Mouse (Mus musculus) forebrain, embryonic 11.5 days (tissue): ENCODE measurements around the gene Klc1. TPM values are rescaled to one million over a fixed set of nuclear protein-coding genes. Genes with fewer than 3 reads are reported as not detected.
A peak's percentile ranks its signal among the peaks of the same experiment; 100 is the strongest.

Source experiments
- ATAC-seq: fragments of 200-750 bp; cut with Nextera tagmentation; replicated peaks from 2 replicates; pipeline ENCODE4 v1.8.0; 2017; ENCODE audit warnings: moderate TSS enrichment; ENCODE audit not compliant: low FRiP score
- DNase-seq: peaks from one replicate; pipeline ENCODE4 v3.0.0-alpha.2; 2017; ENCODE audit warnings: low spot score
- H3K27ac ChIP-seq: fragments of 300-500 bp; sonication (generic); 2 replicates; pipeline ENCODE4 v1.5.1; 2014; ENCODE audit warnings: low read depth, low read length
- H3K27me3 ChIP-seq: fragments of 300-500 bp; sonication (generic); 2 replicates; pipeline ENCODE4 v1.6.1; 2014; ENCODE audit warnings: mild to moderate bottlenecking, low read length, mixed read lengths; ENCODE audit not compliant: control insufficient read depth, insufficient read depth
- H3K36me3 ChIP-seq: fragments of 300-500 bp; sonication (generic); 2 replicates; pipeline ENCODE4 v1.6.1; 2014; ENCODE audit warnings: mild to moderate bottlenecking, low read length, moderate library complexity, mixed read lengths; ENCODE audit not compliant: control insufficient read depth, insufficient read depth
- H3K4me1 ChIP-seq: fragments of 300-500 bp; sonication (generic); replicated peaks from 2 replicates; pipeline ENCODE4 v1.6.1; 2014; ENCODE audit warnings: low read length, mixed read lengths; ENCODE audit not compliant: control insufficient read depth, insufficient read depth
- H3K4me2 ChIP-seq: fragments of 300-500 bp; sonication (generic); 2 replicates; pipeline ENCODE4 v1.6.1; 2014; ENCODE audit warnings: low read depth, mild to moderate bottlenecking, low read length, moderate library complexity, mixed read lengths; ENCODE audit not compliant: severe bottlenecking
- H3K4me3 ChIP-seq: fragments of 300-500 bp; sonication (generic); 2 replicates; pipeline ENCODE4 v1.5.1; 2014; ENCODE audit warnings: low read depth, low read length
- H3K9ac ChIP-seq: fragments of 300-500 bp; sonication (generic); 2 replicates; pipeline ENCODE4 v1.6.1; 2014; ENCODE audit warnings: low read length
- H3K9me3 ChIP-seq: fragments of 300-500 bp; sonication (generic); 2 replicates; pipeline ENCODE4 v1.6.1; 2016; ENCODE audit warnings: low read length, mixed read lengths; ENCODE audit not compliant: control insufficient read depth
- WGBS: fragments of 180-500 bp; shearing (Covaris S2); extraction: QIAGEN DNeasy Blood & Tissue Kit; methylation state at CpG from one replicate; pipeline ENCODE4 v1.1.7; 2014; 5-methylcytosine and 5-hydroxymethylcytosine counted together
- polyA plus RNA-seq: library from polyadenylated mRNA; unstranded; fragments of >200 nt; fragmentation: Nextera tagmentation; extraction: Ambion mirVana; gene quantifications from 2 replicates; pipeline ENCODE4 v1.2.1, GENCODE M21; 2014

The Klc1 gene
- polyA plus RNA-seq, 1 experiment from 2014 or later: 226 TPM

- no peak overlapping the region for H3K9ac ChIP-seq
- H3K36me3 ChIP-seq: peaks cover 7% of the 10 kb centered on the region
- no peaks in the 10 kb centered on the region for H3K9me3 ChIP-seq
Measured at GRCm38 (mm10) chr12:111808775-111809174, 50.1 kb downstream of the Klc1 start.

GRCm38 (mm10) chr12:111809762-111810161 lies 51.1 kb downstream of the Klc1 start:
- no peak overlapping the region for H3K27ac ChIP-seq
- no peak overlapping the region for H3K9ac ChIP-seq
- no peak overlapping the region for H3K4me3 ChIP-seq
- no peaks in the 10 kb centered on the region for H3K27me3 ChIP-seq
- no peaks in the 10 kb centered on the region for H3K9me3 ChIP-seq
- H3K4me1 ChIP-seq: peaks cover 10% of the 10 kb centered on the region; the same call in 1 of the 2 replicates
- DNase-seq (peak; percentile 87), ATAC-seq (peak; percentile 7; the same call in 1 of the 2 replicates)
- 2% methylated on average over 9 of the region's 9 CpGs for WGBS
- peaks cover 5% of the 10 kb centered on the region for H3K36me3 ChIP-seq
- no peak overlapping the region for H3K4me2 ChIP-seq

More at GRCm38 (mm10) chr12:111808775-111809174, 50.1 kb downstream of the Klc1 start:
- no peaks in the 10 kb centered on the region for H3K27me3 ChIP-seq
- ATAC-seq (no peak), DNase-seq (no peak)
- peaks cover 10% of the 10 kb centered on the region; the same call in 1 of the 2 replicates for H3K4me1 ChIP-seq
- H3K4me2 ChIP-seq: no peak overlapping the region
- no peak overlapping the region for H3K4me3 ChIP-seq
- no peak overlapping the region for H3K27ac ChIP-seq
- 92% methylated on average over 6 of the region's 6 CpGs for WGBS

- Histone ChIP-seq H3K27me3 (no peaks in the 10 kb centered on the region), H3K4me3 (no peak overlapping the region), H3K9ac (no peak overlapping the region), H3K4me1 (peaks cover 19% of the 10 kb centered on the region), H3K4me2 (no peak overlapping the region), H3K27ac (no peak overlapping the region), H3K36me3 (no peaks in the 10 kb centered on the region; the same call in 1 of the 2 replicates), H3K9me3 (no peaks in the 10 kb centered on the region)
- ATAC-seq: no peak
- no peak for DNase-seq
- 90% methylated on average over 13 of the region's 13 CpGs for WGBS
Measured at GRCm38 (mm10) chr12:111812075-111812474, 53.4 kb downstream of the Klc1 start.

GRCm38 (mm10) chr12:111812611-111813010 lies 54.0 kb downstream of the Klc1 start:
- H3K9me3 ChIP-seq: no peaks in the 10 kb centered on the region
- no peak for DNase-seq
- peak overlapping the region; percentile 76 for H3K4me2 ChIP-seq
- H3K4me1 ChIP-seq: peaks cover 19% of the 10 kb centered on the region
- no peak overlapping the region for H3K27ac ChIP-seq
- peak overlapping the region; percentile 67 for H3K4me3 ChIP-seq
- no peak for ATAC-seq
- 74% methylated on average over 12 of the region's 12 CpGs for WGBS
- no peaks in the 10 kb centered on the region for H3K27me3 ChIP-seq
- peak overlapping the region; percentile 50 for H3K9ac ChIP-seq
- no peaks in the 10 kb centered on the region; the same call in 1 of the 2 replicates for H3K36me3 ChIP-seq

GRCm38 (mm10) chr12:111813111-111813765 lies 54.6 kb downstream of the Klc1 start:
- H3K27ac ChIP-seq: no peak overlapping the region
- WGBS: 5% methylated on average over 27 of the region's 27 CpGs

GRCm38 (mm10) chr12:111813766-111814617 lies 55.3 kb downstream of the Klc1 start, which contains the start of the genes Xrcc3 and Zfyve21:
TSS of gene Xrcc3 (minus strand) at chr12:111813873.
TSS of gene Zfyve21 (plus strand) at chr12:111814170.
- H3K27ac ChIP-seq: peak within 1 kb of the TSS; percentile 74
- ATAC-seq: peak; percentile 99
- peak within 1 kb of the TSS; percentile 76 for H3K4me2 ChIP-seq
- no peaks in the 10 kb centered on the region for H3K27me3 ChIP-seq
- peak within 1 kb of the TSS; percentile 67 for H3K4me3 ChIP-seq
- WGBS: under 1% methylated on average over 87 of the region's 87 CpGs
- H3K9ac ChIP-seq: peak within 1 kb of the TSS; percentile 73
- no peaks in the 10 kb centered on the region for H3K9me3 ChIP-seq
- H3K36me3 ChIP-seq: no peaks in the 10 kb centered on the region
- peak; percentile 99 for DNase-seq
- peaks cover 21% of the 10 kb centered on the region for H3K4me1 ChIP-seq

More at GRCm38 (mm10) chr12:111813111-111813765, 54.6 kb downstream of the Klc1 start:
- Histone ChIP-seq H3K36me3 (no peaks in the 10 kb centered on the region; the same call in 1 of the 2 replicates), H3K9me3 (no peaks in the 10 kb centered on the region), H3K4me3 (peak overlapping the region; percentile 67), H3K27me3 (no peaks in the 10 kb centered on the region), H3K4me1 (peaks cover 19% of the 10 kb centered on the region), H3K4me2 (peak overlapping the region; percentile 76), H3K9ac (peak overlapping the region; percentile 50)
- DNase-seq: no peak
- peak; percentile 6; the same call in 1 of the 2 replicates for ATAC-seq

- Histone ChIP-seq H3K36me3 (no peaks in the 10 kb centered on the region), H3K27ac (no peak overlapping the region), H3K4me3 (peak overlapping the region; percentile 67), H3K27me3 (no peaks in the 10 kb centered on the region), H3K9me3 (no peaks in the 10 kb centered on the region), H3K4me2 (peak overlapping the region; percentile 67), H3K9ac (peak overlapping the region; percentile 73), H3K4me1 (peaks cover 17% of the 10 kb centered on the region)
- DNase-seq (no peak), ATAC-seq (no peak)
- 29% methylated on average over 19 of the region's 19 CpGs for WGBS
Measured at GRCm38 (mm10) chr12:111814769-111815762, 56.4 kb downstream of the Klc1 start.
